Mouse (Mus musculus) pancreas, adult 10 weeks (tissue): Measurements from ENCODE around the gene Chd2. TPM values are rescaled to one million over a fixed set of nuclear protein-coding genes. Genes with fewer than 3 reads are reported as not detected.

Experiments
- polyA plus RNA-seq: library from polyadenylated mRNA; stranded (reverse); fragments of 350-450 nt; fragmentation: Illumina TruSeq; extraction: RNeasy Lipid Tissue Mini Kit (QIAGEN cat#74804); gene quantifications from one replicate; pipeline ENCODE4 v1.2.3, GENCODE M21; 2015; ENCODE audit warnings: low read depth, low replicate concordance; ENCODE audit not compliant: insufficient read depth

The Chd2 gene
- polyA plus RNA-seq: 11.7 TPM

DNA sequence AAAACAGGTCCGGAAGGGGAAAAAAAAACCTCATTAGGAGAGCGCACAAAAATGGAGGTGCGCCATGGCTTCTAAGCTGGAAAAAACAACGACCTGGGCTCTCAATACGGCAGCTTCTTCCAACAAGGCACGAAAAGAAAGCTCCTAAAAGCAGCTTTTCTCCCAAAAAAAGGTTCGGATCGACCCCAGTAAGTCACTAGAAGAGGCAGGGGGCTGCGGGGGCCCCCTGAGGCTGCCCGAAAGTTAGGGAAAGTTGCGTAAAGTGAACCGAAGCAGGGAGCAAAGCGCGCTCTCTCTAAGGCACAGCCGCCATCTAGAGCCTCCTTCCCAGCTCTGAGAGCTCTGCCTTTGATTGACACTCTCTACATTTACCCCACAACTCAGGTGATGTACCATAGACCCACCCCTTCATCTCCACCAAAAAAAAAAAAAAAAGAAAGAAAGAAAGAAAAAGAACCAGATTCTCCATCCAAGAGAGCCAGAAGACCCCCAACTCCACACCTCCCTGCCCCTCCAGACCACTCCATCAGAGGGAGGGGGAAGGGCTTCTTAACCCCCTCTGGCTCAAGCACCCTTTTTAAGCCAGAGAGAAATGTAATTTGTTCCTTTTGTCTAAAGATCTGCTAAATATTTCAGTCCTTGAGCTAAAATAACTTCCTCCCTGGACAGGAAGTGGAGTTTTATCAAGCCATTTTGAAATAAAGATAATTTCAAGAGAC lies at the start of gene Chd2:
Gene Chd2, minus strand, starts transcription at position 419 of the 719 bp plus-strand sequence.

Other genes with a start within 250 kb of the Chd2 start
- 5.7 TPM for gene Rgma, start 166.3 kb downstream of the Chd2 start, polyA plus RNA-seq
- gene Fam174b, start 198.5 kb upstream of the Chd2 start, polyA plus RNA-seq: 34.7 TPM